Mouse (Mus musculus): ENCODE measurements around the gene Grin1. TPM values are rescaled to one million over a fixed set of nuclear protein-coding genes. Genes with fewer than 3 reads are reported as not detected.
A peak's percentile ranks its signal among the peaks of the same experiment; 100 is the strongest.

The Grin1 gene
- polyA plus RNA-seq, 1 experiment from 2014 or later = 0.38 TPM

DNA sequence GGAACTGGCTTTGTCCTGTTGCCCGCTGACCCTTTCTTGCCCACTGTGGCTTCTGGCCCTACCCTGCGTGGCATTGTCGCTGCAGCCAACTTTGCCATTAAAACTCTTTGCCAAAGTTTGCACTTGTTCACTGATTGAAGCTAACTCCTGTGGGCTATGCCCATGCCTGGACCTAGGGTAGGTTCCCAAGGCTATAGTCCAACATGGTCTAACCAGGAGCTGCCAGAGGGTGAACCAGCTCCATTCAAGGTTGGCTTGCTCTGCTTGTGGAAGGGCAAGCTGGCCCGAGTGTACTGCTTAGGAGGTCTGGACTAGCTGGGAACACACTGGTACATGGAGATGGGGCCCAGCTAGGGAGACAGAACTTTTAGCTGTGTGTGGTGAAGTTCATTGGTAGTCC is 74.8 kb downstream of the Grin1 start:
- WGBS = 87% methylated on average over 4 of the region's 4 CpGs
- no peak for ATAC-seq (ENCODE audit: insufficient number of reproducible peaks, insufficient read depth, low FRiP score, low TSS enrichment, low read depth)
- H3K27ac ChIP-seq = no peak overlapping the region

DNA sequence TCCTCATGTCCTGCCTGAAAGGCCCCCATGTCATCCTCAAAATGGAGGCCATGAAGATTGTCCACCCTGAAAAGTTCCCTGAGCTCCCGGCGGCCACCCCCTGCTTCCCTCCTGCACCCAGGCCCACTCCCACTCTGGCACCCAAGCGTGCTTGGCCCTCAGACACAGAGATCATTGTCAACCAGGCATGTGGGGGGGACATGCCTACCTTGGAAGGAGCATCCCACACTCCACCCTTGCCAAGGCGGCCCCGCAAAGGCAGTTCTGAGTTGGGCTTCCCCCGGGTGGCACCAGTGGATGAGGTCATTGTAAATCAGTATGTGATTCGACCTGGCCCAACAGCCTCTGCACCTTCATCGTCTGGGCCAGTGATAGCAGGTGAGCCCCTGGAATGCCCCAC is 75.6 kb downstream of the Grin1 start:
- Histone ChIP-seq H3K9me3 (no peaks in the 10 kb centered on the region), H3K9ac (no peak overlapping the region), H3K36me3 (peaks cover 26% of the 10 kb centered on the region), H3K4me1 (peaks cover 28% of the 10 kb centered on the region), H3K27me3 (peaks cover 34% of the 10 kb centered on the region), H3K4me2 (peak overlapping the region; percentile 93), H3K4me3 (no peak overlapping the region), H3K27ac (no peak overlapping the region)
- 80% methylated on average over 8 of the region's 8 CpGs for WGBS
- no peak for ATAC-seq (ENCODE audit: insufficient number of reproducible peaks, insufficient read depth, low FRiP score, low TSS enrichment, low read depth)

More for the DNA sequence above, 74.8 kb downstream of the Grin1 start:
- H3K9me3 ChIP-seq = no peaks in the 10 kb centered on the region
- peaks cover 28% of the 10 kb centered on the region for H3K4me1 ChIP-seq
- H3K4me2 ChIP-seq = no peak overlapping the region
- H3K27me3 ChIP-seq = peaks cover 34% of the 10 kb centered on the region
- H3K36me3 ChIP-seq = peaks cover 35% of the 10 kb centered on the region
- no peak overlapping the region for H3K4me3 ChIP-seq
- no peak overlapping the region for H3K9ac ChIP-seq

DNA sequence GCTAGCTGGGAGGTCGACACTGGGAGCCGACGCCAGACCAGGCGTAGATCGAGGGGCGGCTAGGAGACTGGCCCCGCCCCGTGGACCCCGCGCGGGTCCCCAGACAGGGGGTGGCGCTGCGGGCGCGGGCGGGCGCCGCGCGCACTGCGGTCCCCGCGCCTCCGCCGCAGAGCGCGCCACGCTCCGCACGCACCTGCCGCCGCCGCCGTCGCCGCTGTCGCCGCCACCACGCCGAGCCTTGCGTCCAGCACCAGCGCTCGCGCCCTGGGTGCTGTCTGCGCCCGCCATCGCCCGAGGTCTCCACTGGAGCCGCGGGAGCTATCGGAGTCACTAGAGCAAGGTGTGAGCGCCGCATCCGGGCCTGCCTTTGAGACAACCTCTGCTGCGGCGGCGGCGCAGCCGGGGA is 76.9 kb downstream of the Grin1 start, which contains the start of the genes Rnf208 and Cysrt1:
Gene Rnf208, plus strand, starts transcription at position 155 of the 406 bp plus-strand sequence.
Gene Cysrt1, minus strand, starts transcription at position 352 of the 406 bp plus-strand sequence.
- peaks cover 38% of the 10 kb centered on the region for H3K27me3 ChIP-seq
- H3K4me2 ChIP-seq = peak within 1 kb of the TSS; percentile 93
- under 1% methylated on average over 59 of the region's 59 CpGs for WGBS
- peak within 1 kb of the TSS; percentile 57 for H3K4me3 ChIP-seq
- 0 out of 2 replicates have a peak within 1 kb of the TSS, but pooled peaks have one; percentile 71 for H3K27ac ChIP-seq
- no peaks in the 10 kb centered on the region for H3K9me3 ChIP-seq
- H3K9ac ChIP-seq = peak within 1 kb of the TSS; percentile 71
- peaks cover 14% of the 10 kb centered on the region for H3K36me3 ChIP-seq
- ATAC-seq (ENCODE audit: insufficient number of reproducible peaks, insufficient read depth, low FRiP score, low TSS enrichment, low read depth) = no peak
- H3K4me1 ChIP-seq = peaks cover 28% of the 10 kb centered on the region

DNA sequence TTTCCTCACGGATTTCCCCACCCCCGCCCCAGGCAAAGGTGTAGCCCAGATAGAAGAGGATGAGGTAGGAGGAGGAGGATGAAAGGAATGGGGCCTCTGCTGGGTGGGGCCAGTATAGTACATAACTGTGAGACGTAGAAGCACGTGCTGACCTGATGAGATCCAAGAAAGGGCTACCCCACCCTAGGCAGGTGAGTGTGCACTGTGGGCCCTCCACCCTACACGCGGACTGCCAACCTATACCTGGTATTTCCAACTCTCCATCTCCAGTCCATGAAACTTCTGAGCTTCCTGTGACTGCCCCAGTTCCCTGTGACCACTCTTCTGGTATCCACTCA is 77.6 kb downstream of the Grin1 start:
- Histone ChIP-seq H3K9me3 (no peaks in the 10 kb centered on the region), H3K4me1 (peaks cover 28% of the 10 kb centered on the region), H3K27me3 (peaks cover 39% of the 10 kb centered on the region), H3K27ac (0 out of 2 replicates have a peak overlapping the region, but pooled peaks have one; percentile 71), H3K36me3 (peaks cover 10% of the 10 kb centered on the region), H3K9ac (peak overlapping the region; percentile 71; the same call in 1 of the 2 replicates), H3K4me3 (peak overlapping the region; percentile 57), H3K4me2 (peak overlapping the region; percentile 93)
- WGBS = 11% methylated on average over 6 of the region's 6 CpGs
- ATAC-seq (ENCODE audit: insufficient number of reproducible peaks, insufficient read depth, low FRiP score, low TSS enrichment, low read depth) = no peak

Other genes starting within 250 kb of the Grin1 start
- gene Entpd8, start 238.9 kb downstream of the Grin1 start, polyA plus RNA-seq (2015; fragmentation: Nextera tagmentation; extraction: Ambion mirVana) = not detected in 2 replicates
- gene Noxa1, start 224.0 kb downstream of the Grin1 start, polyA plus RNA-seq (2015; fragmentation: Nextera tagmentation; extraction: Ambion mirVana) = 0.17 TPM in 1 of 2 replicates, not detected in the other
- gene Nrarp, start 138.4 kb downstream of the Grin1 start, polyA plus RNA-seq (2015; fragmentation: Nextera tagmentation; extraction: Ambion mirVana) = 15.0 and 16.7 TPM in 2 replicates
- 5.1 and 6.1 TPM in 2 replicates for gene Tor4a, start 122.3 kb downstream of the Grin1 start, polyA plus RNA-seq (2015; fragmentation: Nextera tagmentation; extraction: Ambion mirVana)
- 110 and 114 TPM in 2 replicates for gene Nelfb, start 107.7 kb downstream of the Grin1 start, polyA plus RNA-seq (2015; fragmentation: Nextera tagmentation; extraction: Ambion mirVana)
- 0.15 TPM in 1 of 2 replicates, not detected in the other for gene Stpg3, start 104.5 kb downstream of the Grin1 start, polyA plus RNA-seq (2015; fragmentation: Nextera tagmentation; extraction: Ambion mirVana)
- gene Fam166a, start 100.4 kb downstream of the Grin1 start, polyA plus RNA-seq (2015; fragmentation: Nextera tagmentation; extraction: Ambion mirVana) = not detected in 2 replicates
- gene Tubb4b, start 94.5 kb downstream of the Grin1 start, polyA plus RNA-seq (2015; fragmentation: Nextera tagmentation; extraction: Ambion mirVana) = 409 and 438 TPM in 2 replicates
- not detected in 2 replicates for gene Slc34a3, start 84.8 kb downstream of the Grin1 start, polyA plus RNA-seq (2015; fragmentation: Nextera tagmentation; extraction: Ambion mirVana)
- not detected in 2 replicates for gene Rnf224, start 82.4 kb downstream of the Grin1 start, polyA plus RNA-seq (2015; fragmentation: Nextera tagmentation; extraction: Ambion mirVana)
- 10.8 and 11.3 TPM in 2 replicates for gene Rnf208, start 76.9 kb downstream of the Grin1 start, polyA plus RNA-seq (2015; fragmentation: Nextera tagmentation; extraction: Ambion mirVana)
- 0.81 TPM in 1 of 2 replicates, not detected in the other for gene Cysrt1, start 76.7 kb downstream of the Grin1 start, polyA plus RNA-seq (2015; fragmentation: Nextera tagmentation; extraction: Ambion mirVana)
- gene AL732309.1, start 72.3 kb downstream of the Grin1 start, polyA plus RNA-seq (2015; fragmentation: Nextera tagmentation; extraction: Ambion mirVana) = 6.9 and 7.9 TPM in 2 replicates
- gene Tmem203, start 63.7 kb downstream of the Grin1 start, polyA plus RNA-seq (2015; fragmentation: Nextera tagmentation; extraction: Ambion mirVana) = 24.5 and 25.3 TPM in 2 replicates
- gene Tprn, start 56.6 kb downstream of the Grin1 start, polyA plus RNA-seq (2015; fragmentation: Nextera tagmentation; extraction: Ambion mirVana) = 7.5 and 8.2 TPM in 2 replicates
- gene Ssna1, start 46.7 kb downstream of the Grin1 start, polyA plus RNA-seq (2015; fragmentation: Nextera tagmentation; extraction: Ambion mirVana) = 231 and 246 TPM in 2 replicates
- 137 and 143 TPM in 2 replicates for gene Anapc2, start 46.7 kb downstream of the Grin1 start, polyA plus RNA-seq (2015; fragmentation: Nextera tagmentation; extraction: Ambion mirVana)
- gene Tmem210, start 31.0 kb downstream of the Grin1 start, polyA plus RNA-seq (2015; fragmentation: Nextera tagmentation; extraction: Ambion mirVana) = not detected in 2 replicates
- 0.22 TPM in 2 replicates for gene Lrrc26, start 29.3 kb downstream of the Grin1 start, polyA plus RNA-seq (2015; fragmentation: Nextera tagmentation; extraction: Ambion mirVana)
- gene Man1b1, start 13.2 kb upstream of the Grin1 start, polyA plus RNA-seq (2015; fragmentation: Nextera tagmentation; extraction: Ambion mirVana) = 61.1 and 79.4 TPM in 2 replicates
- 23.0 and 25.5 TPM in 2 replicates for gene Dpp7, start 37.2 kb upstream of the Grin1 start, polyA plus RNA-seq (2015; fragmentation: Nextera tagmentation; extraction: Ambion mirVana)
- gene Uap1l1, start 46.5 kb upstream of the Grin1 start, polyA plus RNA-seq (2015; fragmentation: Nextera tagmentation; extraction: Ambion mirVana) = 9.9 and 14.9 TPM in 2 replicates
- 38.9 and 47.9 TPM in 2 replicates for gene Sapcd2, start 53.1 kb upstream of the Grin1 start, polyA plus RNA-seq (2015; fragmentation: Nextera tagmentation; extraction: Ambion mirVana)
- 0.87 and 1.1 TPM in 2 replicates for gene Entpd2, start 76.7 kb upstream of the Grin1 start, polyA plus RNA-seq (2015; fragmentation: Nextera tagmentation; extraction: Ambion mirVana)
- 42.5 and 48.9 TPM in 2 replicates for gene Npdc1, start 80.2 kb upstream of the Grin1 start, polyA plus RNA-seq (2015; fragmentation: Nextera tagmentation; extraction: Ambion mirVana)
- gene Fut7, start 104.1 kb upstream of the Grin1 start, polyA plus RNA-seq (2015; fragmentation: Nextera tagmentation; extraction: Ambion mirVana) = 0.12 and 0.17 TPM in 2 replicates
- 2.9 and 4.0 TPM in 2 replicates for gene Abca2, start 109.5 kb upstream of the Grin1 start, polyA plus RNA-seq (2015; fragmentation: Nextera tagmentation; extraction: Ambion mirVana)
- 5.0 and 7.2 TPM in 2 replicates for gene Clic3, start 137.7 kb upstream of the Grin1 start, polyA plus RNA-seq (2015; fragmentation: Nextera tagmentation; extraction: Ambion mirVana)
- 29.4 and 35.9 TPM in 2 replicates for gene Paxx, start 141.9 kb upstream of the Grin1 start, polyA plus RNA-seq (2015; fragmentation: Nextera tagmentation; extraction: Ambion mirVana)
- gene Ptgds, start 150.9 kb upstream of the Grin1 start, polyA plus RNA-seq (2015; fragmentation: Nextera tagmentation; extraction: Ambion mirVana) = 1.3 and 2.8 TPM in 2 replicates
- not detected in 2 replicates for gene Lcn12, start 174.7 kb upstream of the Grin1 start, polyA plus RNA-seq (2015; fragmentation: Nextera tagmentation; extraction: Ambion mirVana)
- gene Fbxw5, start 181.6 kb upstream of the Grin1 start, polyA plus RNA-seq (2015; fragmentation: Nextera tagmentation; extraction: Ambion mirVana) = 75.1 and 81.1 TPM in 2 replicates
- 5.8 and 6.2 TPM in 2 replicates for gene C8g, start 182.5 kb upstream of the Grin1 start, polyA plus RNA-seq (2015; fragmentation: Nextera tagmentation; extraction: Ambion mirVana)
- 31.4 and 35.4 TPM in 2 replicates for gene Traf2, start 227.8 kb upstream of the Grin1 start, polyA plus RNA-seq (2015; fragmentation: Nextera tagmentation; extraction: Ambion mirVana)
- 335 and 341 TPM in 2 replicates for gene Edf1, start 238.7 kb upstream of the Grin1 start, polyA plus RNA-seq (2015; fragmentation: Nextera tagmentation; extraction: Ambion mirVana)